Mouse (Mus musculus) megakaryocyte, embryonic 14.5 days (primary cell): ENCODE data around the gene Rpn1. TPM values are rescaled to one million over a fixed set of nuclear protein-coding genes. Genes with fewer than 3 reads are reported as not detected.

Experiments used
- H3K27me3 ChIP-seq: replicated peaks from 2 replicates; pipeline ENCODE3; 2012; ENCODE audit warnings: inconsistent platforms
- H3K36me3 ChIP-seq: replicated peaks from 2 replicates; pipeline ENCODE3; 2012; ENCODE audit warnings: low read length, inconsistent platforms, mixed read lengths
- H3K4me1 ChIP-seq: 2 replicates; pipeline ENCODE4 v1.6.1; 2012; ENCODE audit warnings: inconsistent platforms
- H3K4me3 ChIP-seq: replicated peaks from 2 replicates; pipeline ENCODE3; 2012; ENCODE audit warnings: moderate library complexity, mild to moderate bottlenecking, inconsistent platforms
- H3K9me3 ChIP-seq: 2 replicates; pipeline ENCODE4 v1.6.1; 2012; ENCODE audit warnings: inconsistent platforms
- FLI1 ChIP-seq: IDR thresholded peaks from 2 replicates; pipeline ENCODE4 v1.6.1; 2012; ENCODE audit warnings: low read length, inconsistent platforms, mixed read lengths
- GATA1 ChIP-seq: IDR thresholded peaks from 3 replicates; pipeline ENCODE4 v1.6.1; 2012; ENCODE audit warnings: mixed read lengths, low read length, inconsistent platforms, borderline replicate concordance
- polyA plus RNA-seq: library from polyadenylated mRNA; stranded (reverse); fragments of >175 nt; gene quantifications from 2 replicates; pipeline ENCODE4 v1.2.3, GENCODE M21; 2012; ENCODE audit warnings: low replicate concordance; ENCODE audit not compliant: insufficient read depth

Gene Rpn1
- polyA plus RNA-seq, 1 experiment: 59.1 TPM

- peaks cover 19% of the 10 kb centered on the region for H3K36me3 ChIP-seq
- no peaks in the 10 kb centered on the region for H3K9me3 ChIP-seq
- H3K4me3 ChIP-seq: peak overlapping the region; percentile 99
- TF ChIP-seq GATA1 (no peak), FLI1 (no peak)
- no peaks in the 10 kb centered on the region for H3K27me3 ChIP-seq
- H3K4me1 ChIP-seq: peaks cover 51% of the 10 kb centered on the region
Observed at GRCm38 (mm10) chr6:88083672-88084071, 610 bp upstream of the Rpn1 start.

- no peaks in the 10 kb centered on the region for H3K9me3 ChIP-seq
- peaks cover 67% of the 10 kb centered on the region for H3K36me3 ChIP-seq
- H3K4me1 ChIP-seq: peaks cover 75% of the 10 kb centered on the region
- TF ChIP-seq GATA1: no peak
- TF ChIP-seq FLI1: no peak
- H3K4me3 ChIP-seq: no peak overlapping the region
- H3K27me3 ChIP-seq: no peaks in the 10 kb centered on the region
Observed at GRCm38 (mm10) chr6:88088971-88089370, 4.7 kb downstream of the Rpn1 start.

GRCm38 (mm10) chr6:88095377-88095776, 11.1 kb downstream of the Rpn1 start:
- peaks cover 96% of the 10 kb centered on the region for H3K36me3 ChIP-seq
- H3K9me3 ChIP-seq: no peaks in the 10 kb centered on the region
- no peak for TF ChIP-seq FLI1
- TF ChIP-seq GATA1: no peak
- H3K27me3 ChIP-seq: no peaks in the 10 kb centered on the region
- H3K4me3 ChIP-seq: no peak overlapping the region
- H3K4me1 ChIP-seq: peaks cover 77% of the 10 kb centered on the region

- H3K36me3 ChIP-seq: peaks cover 92% of the 10 kb centered on the region
- TF ChIP-seq GATA1 (no peak), FLI1 (no peak)
- no peaks in the 10 kb centered on the region for H3K9me3 ChIP-seq
- H3K4me3 ChIP-seq: no peak overlapping the region
- H3K27me3 ChIP-seq: no peaks in the 10 kb centered on the region
- H3K4me1 ChIP-seq: peaks cover 81% of the 10 kb centered on the region
Observed at GRCm38 (mm10) chr6:88102096-88102495, 17.8 kb downstream of the Rpn1 start.

- H3K27me3 ChIP-seq: no peaks in the 10 kb centered on the region
- H3K9me3 ChIP-seq: no peaks in the 10 kb centered on the region
- H3K4me3 ChIP-seq: peak overlapping the region; percentile 90
- H3K36me3 ChIP-seq: peaks cover 53% of the 10 kb centered on the region
- H3K4me1 ChIP-seq: peaks cover 98% of the 10 kb centered on the region
- TF ChIP-seq FLI1 (no peak), GATA1 (no peak)
Observed at GRCm38 (mm10) chr6:88105783-88106611, 21.7 kb downstream of the Rpn1 start.

- Histone ChIP-seq H3K9me3 (no peaks in the 10 kb centered on the region), H3K27me3 (no peaks in the 10 kb centered on the region), H3K4me1 (peaks cover 94% of the 10 kb centered on the region), H3K4me3 (peak overlapping the region; percentile 90), H3K36me3 (peaks cover 47% of the 10 kb centered on the region)
- TF ChIP-seq GATA1 (peak; percentile 32; the same call in 1 of the 3 replicates), FLI1 (peak; percentile 93)
Observed at GRCm38 (mm10) chr6:88106612-88107123, 22.4 kb downstream of the Rpn1 start.

GRCm38 (mm10) chr6:88107661-88108535, 23.6 kb downstream of the Rpn1 start:
- Histone ChIP-seq H3K4me1 (peaks cover 94% of the 10 kb centered on the region), H3K4me3 (peak overlapping the region; percentile 80)
- TF ChIP-seq FLI1: no peak
- no peak for TF ChIP-seq GATA1

GRCm38 (mm10) chr6:88113139-88113538, 28.9 kb downstream of the Rpn1 start:
- Histone ChIP-seq H3K9me3 (no peaks in the 10 kb centered on the region), H3K4me3 (peak overlapping the region; percentile 80), H3K27me3 (peaks cover 4% of the 10 kb centered on the region), H3K36me3 (no peaks in the 10 kb centered on the region), H3K4me1 (peaks cover 94% of the 10 kb centered on the region)
- no peak for TF ChIP-seq GATA1

More at GRCm38 (mm10) chr6:88107661-88108535, 23.6 kb downstream of the Rpn1 start:
- Histone ChIP-seq H3K36me3 (peaks cover 34% of the 10 kb centered on the region), H3K9me3 (no peaks in the 10 kb centered on the region), H3K27me3 (peaks cover 2% of the 10 kb centered on the region)

GRCm38 (mm10) chr6:88114414-88114813, 30.1 kb downstream of the Rpn1 start:
- Histone ChIP-seq H3K4me3 (no peak overlapping the region), H3K4me1 (peaks cover 92% of the 10 kb centered on the region), H3K36me3 (peaks cover 4% of the 10 kb centered on the region), H3K9me3 (peaks cover 6% of the 10 kb centered on the region; the same call in 1 of the 2 replicates), H3K27me3 (peaks cover 4% of the 10 kb centered on the region)
- TF ChIP-seq FLI1 (no peak), GATA1 (no peak)
